Mouse (Mus musculus): Measurements from ENCODE around the gene Wdr62. TPM values are rescaled to one million over a fixed set of nuclear protein-coding genes. Genes with fewer than 3 reads are reported as not detected.

Wdr62 gene
- polyA plus RNA-seq, 2 experiments = 7.5 to 14.0 TPM

DNA sequence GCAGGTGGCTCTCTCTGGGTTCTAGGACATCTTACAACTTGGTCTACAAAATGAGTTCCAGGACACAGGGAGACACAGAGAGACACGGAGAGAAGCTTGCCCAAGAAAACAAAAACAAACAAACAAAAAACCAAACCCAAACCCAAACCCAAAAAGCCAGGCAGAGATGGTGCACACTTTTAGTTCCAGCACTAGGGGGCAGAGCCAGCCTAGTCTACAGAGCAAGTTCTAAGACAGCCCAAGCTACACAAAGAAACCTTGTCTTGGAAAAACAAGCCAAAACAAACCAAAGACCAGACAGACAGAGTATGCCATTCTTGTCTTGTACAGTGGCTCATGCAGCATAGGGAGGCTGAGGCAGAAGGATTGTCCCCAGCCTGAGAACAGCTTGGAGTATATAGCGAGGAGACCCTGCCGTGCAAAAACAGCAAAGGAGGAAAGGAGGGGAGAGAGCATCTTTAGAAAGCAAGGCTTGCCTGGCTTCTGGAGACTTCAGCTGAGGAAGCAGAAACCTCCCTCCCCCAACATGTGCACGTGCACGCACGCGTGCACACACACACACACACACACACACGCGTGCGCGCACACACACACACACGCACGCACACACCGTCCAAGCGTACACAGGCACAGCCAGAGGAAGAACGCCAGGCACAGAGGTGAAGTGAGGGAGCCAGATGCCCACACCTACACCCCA is 26.0 kb upstream of the Wdr62 start:
- Histone ChIP-seq H3K4me1 (replicated peaks; ENCODE audit: control insufficient read depth in 2 of 2, insufficient read depth in 2 of 2, low read length in 1 of 2) (peaks cover 0 to 9% of the 10 kb centered on the region in 2 experiments; a peak in 2 of 4 replicates), H3K4me2 (ENCODE audit: low read depth) (no peak overlapping the region), H3K27ac (no peak overlapping the region), H3K27me3 (ENCODE audit: control insufficient read depth, insufficient read depth, low read length) (no peaks in the 10 kb centered on the region), H3K36me3 (replicated peaks; ENCODE audit: control insufficient read depth, insufficient read depth, low read depth) (no peaks in the 10 kb centered on the region), H3K9me3 (ENCODE audit: control insufficient read depth, low read length) (no peaks in the 10 kb centered on the region), H3K9ac (replicated peaks) (no peak overlapping the region), H3K4me3 (ENCODE audit: insufficient read depth in 1 of 2, low read depth in 2 of 2, low read length in 2 of 2) (no peak overlapping the region)
- TF ChIP-seq EP300 (IDR thresholded peaks at IDR 0.05; ENCODE audit: low read depth) (no peak), CTCF (IDR thresholded peaks at IDR 0.05; ENCODE audit: low read depth) (peak; percentile 61)
- no peak for ATAC-seq (ENCODE audit: insufficient read depth)
- no peak for DNase-seq (ENCODE audit: low read depth in 3 of 3, low spot score in 3 of 3)
- WGBS (ENCODE audit: insufficient replicate concordance) = 75% methylated on average over 16 of the region's 16 CpGs

GRCm38 (mm10) chr7:30300914-30301313 is 20.7 kb upstream of the Wdr62 start:
- no peak for DNase-seq (ENCODE audit: low read depth in 3 of 3, low spot score in 3 of 3)
- Histone ChIP-seq H3K27me3 (ENCODE audit: control insufficient read depth, insufficient read depth, low read length) (no peaks in the 10 kb centered on the region), H3K4me2 (ENCODE audit: low read depth) (no peak overlapping the region), H3K9me3 (ENCODE audit: control insufficient read depth, low read length) (no peaks in the 10 kb centered on the region), H3K9ac (replicated peaks) (no peak overlapping the region), H3K4me3 (ENCODE audit: insufficient read depth in 1 of 2, low read depth in 2 of 2, low read length in 2 of 2) (no peak overlapping the region), H3K36me3 (replicated peaks; ENCODE audit: control insufficient read depth, insufficient read depth, low read depth) (no peaks in the 10 kb centered on the region), H3K4me1 (replicated peaks; ENCODE audit: control insufficient read depth in 2 of 2, insufficient read depth in 2 of 2, low read length in 1 of 2) (no peaks in the 10 kb centered on the region), H3K27ac (no peak overlapping the region)
- no peak for ATAC-seq (ENCODE audit: insufficient read depth)
- 28% methylated on average over 3 of the region's 3 CpGs for WGBS (ENCODE audit: insufficient replicate concordance)
- TF ChIP-seq EP300 (IDR thresholded peaks at IDR 0.05; ENCODE audit: low read depth) = no peak
- peak; percentile 80 for TF ChIP-seq CTCF (IDR thresholded peaks at IDR 0.05; ENCODE audit: low read depth)

GRCm38 (mm10) chr7:30297266-30297665 is 17.0 kb upstream of the Wdr62 start:
- Histone ChIP-seq H3K36me3 (replicated peaks; ENCODE audit: control insufficient read depth, insufficient read depth, low read depth) (no peaks in the 10 kb centered on the region), H3K9me3 (ENCODE audit: control insufficient read depth, low read length) (no peaks in the 10 kb centered on the region), H3K4me3 (ENCODE audit: insufficient read depth in 1 of 2, low read depth in 2 of 2, low read length in 2 of 2) (no peak overlapping the region), H3K27ac (no peak overlapping the region), H3K4me2 (ENCODE audit: low read depth) (no peak overlapping the region), H3K4me1 (replicated peaks; ENCODE audit: control insufficient read depth in 2 of 2, insufficient read depth in 2 of 2, low read length in 1 of 2) (no peaks in the 10 kb centered on the region), H3K27me3 (ENCODE audit: control insufficient read depth, insufficient read depth, low read length) (no peaks in the 10 kb centered on the region), H3K9ac (replicated peaks) (no peak overlapping the region)
- ATAC-seq (ENCODE audit: insufficient read depth) = no peak
- WGBS (ENCODE audit: insufficient replicate concordance) = 65% methylated on average over 16 of the region's 16 CpGs
- TF ChIP-seq EP300 (IDR thresholded peaks at IDR 0.05; ENCODE audit: low read depth) = no peak
- no peak for TF ChIP-seq CTCF (IDR thresholded peaks at IDR 0.05; ENCODE audit: low read depth)
- no peak for DNase-seq (ENCODE audit: low read depth in 3 of 3, low spot score in 3 of 3)

GRCm38 (mm10) chr7:30296816-30297215 is 16.6 kb upstream of the Wdr62 start:
- H3K9me3 ChIP-seq (ENCODE audit: control insufficient read depth, low read length) = no peaks in the 10 kb centered on the region
- no peak overlapping the region for H3K4me2 ChIP-seq (ENCODE audit: low read depth)
- ATAC-seq (ENCODE audit: insufficient read depth) = no peak
- no peaks in the 10 kb centered on the region for H3K36me3 ChIP-seq (replicated peaks; ENCODE audit: control insufficient read depth, insufficient read depth, low read depth)
- no peaks in the 10 kb centered on the region for H3K4me1 ChIP-seq (replicated peaks; ENCODE audit: control insufficient read depth in 2 of 2, insufficient read depth in 2 of 2, low read length in 1 of 2)
- H3K27ac ChIP-seq = no peak overlapping the region
- no peak overlapping the region for H3K4me3 ChIP-seq (ENCODE audit: insufficient read depth in 1 of 2, low read depth in 2 of 2, low read length in 2 of 2)
- no peak for TF ChIP-seq CTCF (IDR thresholded peaks at IDR 0.05; ENCODE audit: low read depth)
- TF ChIP-seq EP300 (IDR thresholded peaks at IDR 0.05; ENCODE audit: low read depth) = no peak
- no peak overlapping the region for H3K9ac ChIP-seq (replicated peaks)
- no peaks in the 10 kb centered on the region for H3K27me3 ChIP-seq (ENCODE audit: control insufficient read depth, insufficient read depth, low read length)
- 49% methylated on average over 15 of the region's 15 CpGs for WGBS (ENCODE audit: insufficient replicate concordance)
- DNase-seq (ENCODE audit: low read depth in 3 of 3, low spot score in 3 of 3) = no peak

GRCm38 (mm10) chr7:30295103-30295502 is 14.9 kb upstream of the Wdr62 start:
- WGBS (ENCODE audit: insufficient replicate concordance) = 45% methylated on average over 10 of the region's 10 CpGs
- Histone ChIP-seq H3K27me3 (ENCODE audit: control insufficient read depth, insufficient read depth, low read length) (no peaks in the 10 kb centered on the region), H3K9ac (replicated peaks) (no peak overlapping the region), H3K4me2 (ENCODE audit: low read depth) (no peak overlapping the region), H3K9me3 (ENCODE audit: control insufficient read depth, low read length) (no peaks in the 10 kb centered on the region), H3K27ac (no peak overlapping the region), H3K4me1 (replicated peaks; ENCODE audit: control insufficient read depth in 2 of 2, insufficient read depth in 2 of 2, low read length in 1 of 2) (no peaks in the 10 kb centered on the region), H3K36me3 (replicated peaks; ENCODE audit: control insufficient read depth, insufficient read depth, low read depth) (no peaks in the 10 kb centered on the region), H3K4me3 (ENCODE audit: insufficient read depth in 1 of 2, low read depth in 2 of 2, low read length in 2 of 2) (no peak overlapping the region)
- DNase-seq (ENCODE audit: low read depth in 3 of 3, low spot score in 3 of 3) (no peak), ATAC-seq (ENCODE audit: insufficient read depth) (no peak)
- TF ChIP-seq EP300 (IDR thresholded peaks at IDR 0.05; ENCODE audit: low read depth) = no peak
- TF ChIP-seq CTCF (IDR thresholded peaks at IDR 0.05; ENCODE audit: low read depth) = no peak
